Mouse (Mus musculus): ENCODE data around the gene Spink8. TPM values are rescaled to one million over a fixed set of nuclear protein-coding genes. Genes with fewer than 3 reads are reported as not detected.
A peak's percentile ranks its signal among the peaks of the same experiment; 100 is the strongest.

Gene Spink8
- polyA plus RNA-seq, 1 experiment, result not detected

GRCm38 (mm10) chr9:109874797-109875691 lies 63.0 kb downstream of the Spink8 start, which contains the start of gene Cdc25a:
TSS of gene Cdc25a (plus strand) at chr9:109875579.
- TF ChIP-seq CTCF (IDR thresholded peaks at IDR 0.05; ENCODE audit: borderline replicate concordance, extremely low read depth, insufficient read depth, insufficient read length) (peak; percentile 55; the same call in 1 of the 2 replicates), POLR2A (IDR thresholded peaks at IDR 0.05; ENCODE audit: borderline replicate concordance, extremely low read depth, insufficient read depth, insufficient read length, poor library complexity, severe bottlenecking) (no peak)
- peak; percentile 100 for DNase-seq (ENCODE audit: low read depth)

DNA sequence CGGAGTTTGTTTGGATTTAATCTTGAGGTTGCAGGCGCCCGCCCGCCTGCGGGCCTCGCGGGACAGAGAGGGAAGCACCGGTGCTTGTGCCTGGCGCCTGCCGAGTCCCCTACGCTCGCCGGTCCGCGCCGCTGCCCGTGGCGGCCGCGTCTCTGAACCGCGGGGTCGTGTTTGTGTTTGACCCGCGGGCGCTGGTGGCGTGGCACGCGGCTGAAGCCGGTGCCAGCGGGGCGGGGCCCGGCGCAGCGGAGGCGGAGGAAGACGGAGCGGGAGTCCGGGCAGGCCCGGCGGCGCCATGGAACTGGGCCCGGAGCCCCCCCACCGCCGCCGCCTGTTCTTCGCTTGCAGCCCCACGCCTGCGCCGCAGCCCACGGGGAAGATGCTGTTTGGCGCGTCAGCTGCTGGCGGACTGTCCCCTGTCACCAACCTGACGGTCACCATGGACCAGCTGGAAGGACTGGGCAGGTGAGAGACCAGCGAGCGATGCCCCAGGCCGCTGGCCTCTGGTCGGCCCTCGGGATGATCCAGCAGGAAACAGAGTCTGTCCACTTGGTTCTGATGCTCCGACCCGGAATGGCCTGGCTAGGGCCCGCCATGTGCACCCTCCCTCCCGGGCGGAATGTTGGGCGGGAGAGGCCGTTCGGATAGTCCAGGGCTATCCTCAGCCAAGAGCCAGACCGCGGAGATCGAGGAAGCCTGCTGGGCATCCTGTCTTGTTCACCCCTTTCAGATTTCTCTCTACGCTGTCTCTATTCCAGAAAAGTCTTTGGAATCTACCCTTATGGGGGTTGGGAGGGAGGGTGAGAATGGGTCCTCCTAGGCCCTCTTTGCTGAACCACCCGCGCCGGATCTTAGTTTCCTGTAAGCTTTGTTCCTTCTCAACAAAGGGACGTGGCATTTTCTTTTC lies 63.9 kb downstream of the Spink8 start:
- peak; percentile 54 for DNase-seq (ENCODE audit: low read depth)
- TF ChIP-seq CTCF (IDR thresholded peaks at IDR 0.05; ENCODE audit: borderline replicate concordance, extremely low read depth, insufficient read depth, insufficient read length) (no peak), POLR2A (IDR thresholded peaks at IDR 0.05; ENCODE audit: borderline replicate concordance, extremely low read depth, insufficient read depth, insufficient read length, poor library complexity, severe bottlenecking) (no peak)

Other genes starting within 250 kb of the Spink8 start
- 0.15 TPM in 1 of 2 replicates, not detected in the other for gene Fbxw15, start 244.0 kb upstream of the Spink8 start, polyA plus RNA-seq (2012; rRNA removed)
- gene Fbxw24, start 186.2 kb upstream of the Spink8 start, polyA plus RNA-seq (2012; rRNA removed), result 0.09 and 0.12 TPM in 2 replicates
- gene Fbxw25, start 147.6 kb upstream of the Spink8 start, polyA plus RNA-seq (2012; rRNA removed), result 0.04 TPM in 1 of 2 replicates, not detected in the other
- gene Fbxw18, start 109.6 kb upstream of the Spink8 start, polyA plus RNA-seq (2012; rRNA removed), result not detected in 2 replicates
- 0.05 TPM in 1 of 2 replicates, not detected in the other for gene Fbxw26, start 66.2 kb upstream of the Spink8 start, polyA plus RNA-seq (2012; rRNA removed)
- gene Fbxw27, start 21.6 kb upstream of the Spink8 start, polyA plus RNA-seq (2012; rRNA removed), result 0.45 TPM in 1 of 2 replicates, not detected in the other
- gene Nme6, start 20.5 kb downstream of the Spink8 start, polyA plus RNA-seq (2012; rRNA removed), result 54.5 and 62.4 TPM in 2 replicates
- 0.53 and 0.94 TPM in 2 replicates for gene Camp, start 37.3 kb downstream of the Spink8 start, polyA plus RNA-seq (2012; rRNA removed)
- gene Cdc25a, start 63.3 kb downstream of the Spink8 start, polyA plus RNA-seq (2012; rRNA removed), result 15.4 and 16.7 TPM in 2 replicates
- gene Map4, start 119.2 kb downstream of the Spink8 start, polyA plus RNA-seq (2012; rRNA removed), result 161 and 224 TPM in 2 replicates

Measured in brain, embryonic 14.5 days (tissue).